Mouse (Mus musculus) heart, adult 11 months (tissue): ENCODE results near the gene Zscan21.

Experiments used
- DNase-seq: peaks from one replicate; pipeline ENCODE4 v3.0.0; 2022

Gene Zscan21

DNA sequence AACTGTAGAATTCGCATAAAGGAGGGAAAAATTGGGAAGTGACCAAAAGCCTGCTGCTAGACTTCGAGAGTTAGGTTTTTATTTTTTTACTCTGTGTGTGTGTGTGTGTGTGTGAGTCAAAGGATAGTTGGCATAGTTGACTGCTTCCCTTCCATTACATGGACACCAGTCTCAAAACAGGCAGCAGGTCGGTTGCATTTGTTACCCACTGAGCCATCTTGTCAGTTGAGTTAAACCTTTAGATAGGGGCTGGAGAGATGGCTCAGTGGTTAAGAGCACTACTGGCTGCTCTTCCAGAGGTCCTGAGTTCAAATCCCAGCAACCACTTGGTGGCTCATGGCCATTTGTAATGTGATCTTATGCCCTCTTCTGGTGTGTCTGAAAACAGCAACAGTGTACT is 1.3 kb downstream of the Zscan21 start:
- DNase-seq: no peak

DNA sequence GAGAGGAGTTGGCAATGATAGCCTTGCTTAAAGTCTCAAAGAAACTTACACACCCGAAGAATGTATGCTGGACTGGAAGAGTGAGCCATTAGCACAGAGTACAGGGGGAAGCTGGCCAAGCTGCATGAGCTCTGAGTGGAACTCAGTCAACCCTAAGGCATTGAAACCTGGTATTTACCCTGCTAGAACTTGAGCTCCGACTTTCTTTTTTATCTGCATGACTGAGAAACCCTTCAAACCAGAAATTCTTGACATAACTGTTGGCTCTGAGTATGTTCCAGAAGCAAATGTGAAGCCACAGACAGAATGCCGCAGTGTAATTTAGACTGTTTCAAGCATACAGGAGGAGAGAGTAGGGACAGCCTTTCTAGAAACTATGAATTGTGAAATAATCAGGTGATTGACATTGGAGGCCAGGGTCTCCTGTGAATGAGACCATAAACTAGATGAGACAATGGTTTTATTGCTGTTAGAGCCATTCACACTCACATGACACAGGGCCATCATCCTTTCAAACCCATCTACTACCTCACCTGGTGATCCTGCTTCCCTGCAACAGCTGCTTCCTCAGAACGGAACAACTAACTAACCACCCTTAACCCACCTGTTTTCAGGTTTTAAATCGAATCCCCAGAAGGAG is 15.8 kb downstream of the Zscan21 start:
- DNase-seq: no peak

DNA sequence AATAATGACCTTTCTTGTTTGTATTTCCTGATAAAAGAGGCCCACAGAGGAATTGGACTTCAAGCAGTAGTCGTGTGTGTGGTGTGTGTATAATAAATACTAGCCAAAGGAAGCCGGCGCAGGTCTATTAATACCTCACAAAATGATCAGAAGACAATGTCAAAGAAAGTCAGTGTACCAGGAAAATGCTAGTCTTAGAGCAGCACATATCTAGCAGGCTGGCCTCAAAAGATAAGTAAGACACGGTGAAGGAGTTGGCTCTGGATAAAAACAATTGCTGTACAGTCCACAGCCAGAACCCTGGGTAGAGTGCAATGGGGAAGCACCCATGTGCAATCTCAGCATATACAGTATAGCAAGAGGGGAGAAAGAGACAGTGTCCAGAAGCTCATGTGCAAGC is 20.6 kb downstream of the Zscan21 start:
- DNase-seq: no peak

DNA sequence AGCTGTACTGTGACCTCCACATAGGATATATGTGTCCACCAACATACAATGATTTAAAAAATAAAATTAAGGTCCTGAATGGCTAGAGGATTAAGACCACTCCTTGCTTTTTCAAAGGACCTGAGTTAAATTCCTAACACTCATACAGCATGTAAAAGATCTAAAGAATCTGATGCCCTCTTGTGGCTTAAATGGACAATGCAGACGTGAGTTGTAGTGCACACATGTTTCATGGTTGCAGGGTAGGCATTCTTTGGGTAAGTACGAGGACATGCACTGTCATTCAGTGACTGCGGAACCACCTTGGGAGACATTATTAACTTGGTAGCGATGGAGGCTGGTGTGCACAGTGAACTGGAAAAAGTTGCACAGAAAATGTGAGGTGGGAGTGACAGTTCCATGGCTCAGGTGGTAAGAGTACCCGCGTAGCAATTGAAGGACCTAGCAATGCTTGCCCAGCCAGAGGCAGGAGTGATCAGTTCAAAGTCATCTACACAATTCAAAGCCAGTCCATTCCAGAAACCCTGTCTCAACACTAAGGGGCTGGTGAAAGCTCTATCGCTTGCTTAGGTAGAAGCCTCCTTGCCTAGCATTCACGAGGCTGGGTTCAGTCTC is 21.3 kb downstream of the Zscan21 start:
- DNase-seq: no peak

DNA sequence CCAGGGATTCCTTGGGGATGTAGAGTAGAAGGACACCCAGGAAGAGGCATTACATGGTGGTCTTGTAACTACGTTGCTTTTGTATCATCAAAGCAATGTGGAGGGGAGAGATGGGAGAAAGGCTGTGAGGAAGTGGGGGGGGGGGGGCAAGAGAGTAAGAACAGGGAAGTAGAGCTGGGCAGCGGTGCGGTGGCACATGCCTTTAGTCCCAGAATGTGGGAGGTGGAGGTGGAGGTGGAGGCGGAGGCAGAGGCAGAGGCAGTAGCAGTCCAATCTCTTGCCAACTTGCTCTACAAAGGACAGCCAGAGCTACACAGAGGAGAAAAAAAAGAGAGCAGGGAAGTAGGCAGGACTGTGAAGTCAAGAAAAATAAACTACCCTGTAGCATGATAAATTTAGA is 21.9 kb downstream of the Zscan21 start:
- no peak for DNase-seq

DNA sequence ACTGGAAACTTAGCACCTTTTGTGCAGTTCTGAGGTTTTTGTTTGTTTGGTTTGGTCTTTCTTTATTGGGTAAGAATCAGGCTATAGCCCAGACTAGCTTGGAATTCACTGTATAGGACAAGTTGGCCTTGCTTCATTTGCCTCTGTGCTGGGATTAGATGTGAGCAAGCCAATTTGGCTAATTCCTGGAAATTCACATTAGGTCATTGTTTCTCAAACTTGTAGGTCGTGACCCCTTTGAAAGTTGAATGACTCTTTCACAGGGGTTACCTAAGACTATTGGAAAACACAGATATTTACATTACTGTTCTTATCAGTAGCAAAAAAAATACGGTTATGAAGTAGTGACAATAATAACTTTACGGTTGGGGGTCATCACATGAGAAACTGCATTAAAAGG is 37.7 kb downstream of the Zscan21 start:
- no peak for DNase-seq

DNA sequence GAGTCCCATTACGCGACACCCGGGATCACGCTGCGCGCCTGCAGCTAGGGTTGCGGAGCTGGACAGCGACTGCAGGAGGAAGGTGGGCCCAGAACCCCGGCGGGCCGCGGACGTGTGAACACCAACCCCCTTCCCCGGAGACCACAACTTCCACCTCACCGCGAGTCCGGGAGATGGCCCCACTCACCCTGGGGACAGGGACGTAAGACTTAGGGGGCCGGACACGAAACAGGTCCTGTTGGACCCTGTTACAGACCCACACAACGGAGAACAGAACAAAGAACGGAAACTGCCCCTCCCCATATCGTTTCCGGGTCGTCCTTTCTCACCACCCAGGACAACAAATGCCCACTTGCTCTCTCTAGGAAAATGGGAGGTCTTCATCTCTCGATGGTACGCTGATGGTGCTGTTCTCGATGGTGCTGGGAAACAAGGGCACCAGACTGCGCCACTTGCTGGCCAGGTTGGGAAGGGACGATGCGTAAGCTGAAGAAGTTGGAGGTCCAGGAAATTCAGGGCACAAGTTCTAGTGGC is 38.8 kb downstream of the Zscan21 start, which contains the start of gene Zfp113:
Gene Zfp113, minus strand, starts transcription at position 302 of the 534 bp plus-strand sequence.
- DNase-seq: peak; percentile 99

DNA sequence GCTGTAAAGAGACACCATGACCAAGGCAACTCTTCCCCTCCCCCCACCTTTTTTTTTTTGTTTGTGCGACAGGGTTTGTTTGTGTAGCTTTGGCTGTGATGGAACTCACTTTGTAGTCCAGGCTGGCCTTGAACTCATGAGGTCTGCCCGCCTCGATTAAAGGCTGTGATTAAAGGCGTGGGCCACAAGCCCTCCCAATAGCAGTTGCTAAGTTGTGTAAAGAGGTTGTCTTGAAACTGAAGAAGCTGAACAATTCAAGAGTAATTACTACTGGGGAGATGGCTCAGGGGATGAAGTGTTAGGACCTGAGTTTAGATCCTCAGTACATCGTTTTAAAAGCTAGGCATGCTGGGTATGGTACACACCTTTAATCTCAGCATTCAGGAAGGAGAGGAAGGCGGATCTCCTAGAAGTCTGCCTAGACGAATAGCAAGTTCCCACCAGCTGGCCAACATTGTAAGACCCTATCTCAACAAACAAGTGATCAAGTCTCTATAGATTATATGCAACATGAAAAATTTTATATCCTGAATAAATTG is 43.6 kb downstream of the Zscan21 start:
- DNase-seq: peak; percentile 85

DNA sequence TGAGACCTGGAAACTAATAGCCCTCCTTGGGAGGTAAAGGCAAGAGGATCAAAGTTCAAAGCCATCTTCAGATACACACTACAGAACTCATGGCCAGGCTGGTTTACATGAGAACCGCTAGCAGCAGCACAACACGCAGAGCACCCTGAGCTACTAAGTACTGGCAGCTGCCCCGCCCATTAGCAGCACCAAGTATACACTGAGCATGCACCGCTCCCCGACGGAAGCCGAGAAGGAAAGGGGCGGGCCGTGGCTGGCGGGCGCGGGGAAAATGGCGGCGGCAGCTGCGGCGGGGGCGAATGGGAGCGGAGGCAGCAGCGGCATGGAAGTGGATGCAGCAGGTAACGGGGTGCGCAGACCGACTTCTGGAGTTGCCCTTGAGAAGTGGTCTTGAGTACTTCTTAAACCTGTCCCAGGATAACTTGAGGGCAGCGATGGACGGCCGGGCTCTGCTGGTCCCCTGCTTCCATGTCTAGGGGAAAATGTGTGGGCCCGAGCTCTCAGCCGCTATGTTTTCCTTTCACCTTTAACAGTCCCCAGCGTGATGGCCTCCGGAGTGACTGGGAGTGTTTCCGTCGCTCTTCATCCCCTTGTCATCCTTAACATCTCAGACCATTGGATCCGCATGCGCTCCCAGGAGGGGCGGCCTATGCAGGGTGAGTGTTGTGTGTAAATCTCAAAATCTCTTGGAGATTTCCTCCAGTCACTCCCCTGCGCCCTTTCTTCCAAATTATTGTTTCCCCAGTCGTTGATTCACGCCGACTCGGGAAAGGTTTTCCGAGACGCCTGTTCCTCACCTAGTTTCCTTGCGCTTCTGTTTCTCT is 44.4 kb downstream of the Zscan21 start, which contains the start of gene Cops6:
Gene Cops6, plus strand, starts transcription at position 230 of the 824 bp plus-strand sequence.
- DNase-seq: peak; percentile 99

DNA sequence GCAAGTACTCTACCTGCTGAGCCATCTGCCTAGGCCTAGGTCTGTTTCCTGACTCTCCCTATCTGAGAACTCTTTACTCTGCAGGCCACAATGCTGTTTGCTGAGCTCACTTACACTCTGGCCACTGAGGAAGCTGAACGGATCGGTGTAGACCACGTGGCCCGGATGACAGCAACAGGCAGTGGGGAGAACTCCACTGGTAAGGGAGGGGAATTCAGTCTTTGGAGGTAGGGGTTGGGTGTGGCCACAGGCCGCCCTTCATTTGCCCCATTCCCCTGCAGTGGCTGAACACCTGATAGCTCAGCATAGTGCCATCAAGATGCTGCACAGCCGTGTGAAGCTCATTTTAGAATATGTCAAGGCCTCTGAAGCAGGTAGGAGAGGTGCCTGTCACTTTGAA is 46.3 kb downstream of the Zscan21 start:
- peak; percentile 84 for DNase-seq

DNA sequence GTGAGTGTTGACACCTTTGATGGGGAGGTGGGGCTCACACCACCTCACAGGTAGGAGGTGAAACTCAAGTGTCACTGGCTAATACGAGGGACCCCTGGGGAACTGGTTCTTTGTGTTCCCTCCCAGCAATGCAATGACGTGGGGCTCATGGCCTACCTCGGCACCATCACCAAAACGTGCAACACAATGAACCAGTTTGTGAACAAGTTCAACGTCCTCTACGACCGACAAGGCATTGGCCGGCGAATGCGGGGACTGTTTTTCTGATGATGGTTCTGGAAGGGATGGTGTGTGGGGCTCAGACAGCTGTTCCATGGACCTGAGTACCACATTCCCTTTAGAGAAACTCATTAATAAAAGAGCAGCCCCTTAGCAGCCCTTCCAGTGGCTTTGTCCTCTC is 46.9 kb downstream of the Zscan21 start:
- peak; percentile 79 for DNase-seq

DNA sequence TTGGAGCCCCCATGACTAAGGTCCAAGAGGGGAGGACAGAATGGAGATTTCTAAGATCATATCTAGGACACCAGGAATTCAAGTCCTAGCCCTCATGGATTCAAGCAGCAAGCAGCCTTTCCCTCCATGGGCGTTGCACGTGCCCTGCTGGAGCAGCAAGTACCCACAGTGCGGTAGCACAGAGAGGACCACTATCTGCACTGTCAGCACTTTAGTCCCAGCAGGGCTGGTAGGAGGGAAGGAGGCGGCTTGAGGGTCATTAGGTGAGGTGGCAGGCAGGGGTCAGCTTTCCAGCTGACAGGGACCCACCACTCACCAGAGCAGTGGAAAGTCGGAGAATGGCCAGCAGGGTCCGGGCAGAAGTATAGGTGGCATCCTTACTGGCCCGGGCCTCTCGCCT is 48.9 kb downstream of the Zscan21 start:
- DNase-seq: no peak

DNA sequence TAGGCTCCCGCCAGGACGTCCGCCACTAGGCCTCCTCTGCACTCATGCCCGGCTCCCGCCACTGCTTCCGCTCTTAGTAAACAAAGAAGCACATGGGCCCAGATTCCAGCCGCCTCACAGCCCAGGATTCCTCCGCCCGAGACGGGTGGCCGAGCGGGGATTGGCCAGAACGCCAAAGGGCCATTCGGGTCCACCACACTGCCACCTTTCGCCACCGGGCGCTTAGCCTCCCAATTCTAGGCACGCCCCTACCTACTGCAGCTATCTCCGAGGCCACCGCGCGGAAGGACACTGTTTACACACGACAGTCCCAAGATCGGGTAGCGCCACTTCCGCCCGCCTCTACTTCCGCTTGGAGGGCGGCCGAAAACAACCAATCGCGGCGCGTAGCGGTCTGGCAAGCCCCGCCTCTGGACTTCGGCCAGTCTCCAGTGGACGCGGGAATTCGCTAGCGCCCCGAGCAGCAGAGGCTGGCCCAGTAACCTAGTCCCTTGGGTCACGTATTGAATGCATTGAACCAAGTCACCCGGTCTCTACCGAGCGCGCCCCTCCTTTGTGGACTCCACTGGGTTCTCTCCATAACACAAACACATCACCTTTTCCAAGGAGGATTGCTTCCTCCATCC is 54.3 kb downstream of the Zscan21 start:
- DNase-seq: peak; percentile 100

DNA sequence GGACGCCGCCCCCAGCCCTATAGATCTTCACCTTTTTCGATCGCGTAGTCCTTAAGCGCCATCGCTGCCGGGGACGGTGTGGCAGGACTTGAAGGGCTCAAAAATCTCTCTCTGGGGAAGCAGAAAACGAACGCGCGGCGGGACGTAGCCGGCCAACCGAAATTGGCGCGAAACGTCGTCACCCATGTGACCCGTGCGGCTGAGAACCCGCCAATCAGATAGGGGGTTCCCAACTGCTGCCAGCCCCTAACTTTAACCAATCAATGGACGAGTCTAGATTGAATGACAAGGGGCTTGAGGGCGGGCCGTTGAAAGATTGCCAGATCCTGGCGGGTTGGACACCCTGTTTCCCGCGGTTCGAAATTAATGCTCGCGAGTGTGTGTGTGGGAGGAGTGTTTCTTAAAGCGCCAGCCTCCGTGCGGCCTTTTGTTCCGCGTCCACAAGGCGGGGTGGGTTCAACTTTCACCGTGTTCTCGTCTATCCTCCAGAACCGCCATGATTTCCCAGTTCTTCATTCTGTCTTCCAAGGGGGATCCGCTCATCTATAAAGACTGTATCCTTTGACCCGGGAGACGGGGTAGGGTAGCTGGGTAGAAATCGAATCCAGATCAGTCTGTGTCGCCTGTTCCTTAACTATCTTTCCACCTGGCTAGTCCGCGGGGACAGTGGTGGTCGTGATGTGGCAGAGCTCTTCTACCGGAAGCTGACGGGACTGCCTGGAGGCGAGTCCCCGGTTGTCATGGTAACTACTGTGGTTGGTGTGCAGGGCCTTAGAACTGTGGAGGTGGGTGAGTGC is 55.2 kb downstream of the Zscan21 start, which contains the start of the genes Ap4m1 and Mcm7:
Gene Ap4m1, plus strand, starts transcription at position 308 of the 797 bp plus-strand sequence.
Gene Mcm7, minus strand, starts transcription at position 728 of the 797 bp plus-strand sequence.
- DNase-seq: peak; percentile 100

DNA sequence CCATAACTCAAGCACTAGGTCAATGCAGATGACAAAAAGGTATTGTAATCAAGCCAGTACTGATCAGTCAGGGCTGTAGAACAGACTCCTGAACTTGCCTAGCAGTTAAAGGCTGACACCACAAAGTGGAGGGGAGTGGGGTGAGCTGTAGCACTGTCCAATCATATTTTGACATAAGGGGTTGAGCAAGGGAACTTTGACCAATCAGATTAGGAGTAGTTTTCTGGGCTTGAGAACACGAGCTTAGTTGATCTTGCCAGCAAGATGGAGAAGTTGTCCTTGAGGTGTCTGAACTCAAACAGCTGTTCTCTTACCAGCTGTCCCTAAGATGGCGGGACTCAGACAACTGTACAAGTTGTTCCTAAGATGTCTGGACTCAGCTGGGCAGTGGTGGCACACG is 56.5 kb downstream of the Zscan21 start:
- no peak for DNase-seq
